Mouse (Mus musculus) kidney, adult 2 months (tissue): ENCODE measurements around the gene Golga2.

Experiments
- CTCF ChIP-seq: fragments of 200-500 bp; conservative IDR thresholded peaks from 2 replicates; pipeline ENCODE4 v1.5.1; 2011; ENCODE audit warnings: low read depth, mild to moderate bottlenecking, control low read depth, low read length, moderate library complexity, mixed read lengths; ENCODE audit not compliant: insufficient read depth, insufficient read length
- POLR2A ChIP-seq: fragments of 200-500 bp; IDR thresholded peaks from one replicate; pipeline ENCODE4 v1.6.1; 2011; ENCODE audit warnings: low read depth, low read length, control low read depth

DNA sequence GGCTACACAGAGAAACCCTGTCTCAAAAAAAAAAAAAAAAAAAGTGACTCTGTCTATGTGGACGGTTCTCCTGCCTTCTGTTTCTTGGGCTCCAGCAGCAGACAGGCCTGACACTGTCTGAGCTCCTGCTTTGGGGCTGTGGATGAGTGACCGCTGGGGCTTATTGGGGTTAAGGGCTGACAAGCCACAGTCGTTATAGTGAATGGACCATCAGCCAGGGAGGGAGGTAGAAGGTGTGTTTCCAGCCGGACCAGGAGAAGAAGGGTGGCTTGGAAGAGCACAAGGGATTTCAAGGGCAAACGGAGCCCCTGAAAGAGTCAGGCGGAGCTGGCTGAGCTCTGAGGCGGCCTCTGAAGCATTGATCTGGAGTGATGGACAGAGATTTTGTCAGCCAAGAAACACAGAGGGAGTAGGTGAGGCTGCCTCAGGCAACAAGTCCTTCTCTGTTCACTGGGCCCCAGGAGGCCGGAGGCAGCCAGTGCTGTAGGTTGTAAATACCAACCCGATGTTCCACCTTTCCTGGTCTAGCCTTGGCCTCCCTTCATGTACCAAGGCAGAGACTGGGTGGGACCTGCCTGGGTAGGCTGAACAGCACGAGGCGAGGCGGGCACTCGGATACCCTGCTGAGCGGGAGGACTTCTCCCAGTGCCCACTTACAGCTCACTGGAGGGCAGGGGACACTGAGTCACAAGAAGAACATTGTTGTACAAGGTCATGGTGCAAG lies 57.6 kb downstream of the Golga2 start:
- TF ChIP-seq POLR2A (no peak), CTCF (no peak)
